Mouse (Mus musculus): ENCODE measurements around the gene Brwd1. TPM values are rescaled to one million over a fixed set of nuclear protein-coding genes. Genes with fewer than 3 reads are reported as not detected.
"Not testable (repeated sequence)": the region's sequence is repeated elsewhere in the genome, so short reads cannot be mapped to it uniquely, and the experiment has no call there.

Gene Brwd1
- total RNA-seq (2021), result 10 to 100 TPM; 60.7 to 62.5 TPM
- long read RNA-seq, experiment 1, transcript Brwd1-203 (5 exons, 2,382 nt), result major isoform, 13 of 15 reads
- long read RNA-seq, experiment 1, partial matches to known transcripts, result 0 of 15 reads
- long read RNA-seq, experiment 1, other reads (novel, unspliced or antisense), result 2 of 15 reads
- long read RNA-seq, experiment 2, transcript Brwd1-203 (5 exons, 2,382 nt), result major isoform, 55 of 69 reads
- long read RNA-seq, experiment 2, partial matches to known transcripts, result 7 of 69 reads
- long read RNA-seq, experiment 2, other reads (novel, unspliced or antisense), result 7 of 69 reads

GRCm38 (mm10) chr16:96082301-96083178 is at the start of gene Brwd1:
Gene Brwd1, minus strand, starts transcription at chr16:96082526.
- peak; percentile 85 to 86 for DNase-seq (ENCODE audit: low spot score in 2 of 2)

GRCm38 (mm10) chr16:96128466-96128865 is 46.1 kb upstream of the Brwd1 start:
- DNase-seq (ENCODE audit: low spot score in 2 of 2), result no peak

GRCm38 (mm10) chr16:96127657-96128344 is 45.5 kb upstream of the Brwd1 start, which contains the start of gene Hmgn1:
Gene Hmgn1, minus strand, starts transcription at chr16:96127729.
- peak; percentile 91 to 93 for DNase-seq (ENCODE audit: low spot score in 2 of 2)

GRCm38 (mm10) chr16:96127288-96127656 is 44.9 kb upstream of the Brwd1 start:
- DNase-seq (ENCODE audit: low spot score in 2 of 2), result no peak

GRCm38 (mm10) chr16:96126684-96127171 is 44.4 kb upstream of the Brwd1 start:
- DNase-seq (ENCODE audit: low spot score in 2 of 2), result peak; percentile 29 to 38

- no peak for DNase-seq (ENCODE audit: low spot score in 2 of 2)
Observed at GRCm38 (mm10) chr16:96120022-96120623, 37.8 kb upstream of the Brwd1 start.

- DNase-seq (ENCODE audit: low spot score in 2 of 2), result no peak
Observed at GRCm38 (mm10) chr16:96114729-96115128, 32.4 kb upstream of the Brwd1 start.

GRCm38 (mm10) chr16:96112769-96113168 is 30.4 kb upstream of the Brwd1 start:
- DNase-seq (ENCODE audit: low spot score in 2 of 2), result no peak

GRCm38 (mm10) chr16:96110655-96111345 is 28.5 kb upstream of the Brwd1 start:
- DNase-seq (ENCODE audit: low spot score in 2 of 2), result no peak

- no peak for DNase-seq (ENCODE audit: low spot score in 2 of 2)
Observed at GRCm38 (mm10) chr16:96109673-96110072, 27.3 kb upstream of the Brwd1 start.

- DNase-seq (ENCODE audit: low spot score in 2 of 2), result no peak
Observed at GRCm38 (mm10) chr16:96103036-96103435, 20.7 kb upstream of the Brwd1 start.

GRCm38 (mm10) chr16:96097811-96098210 is 15.5 kb upstream of the Brwd1 start:
- DNase-seq (ENCODE audit: low spot score in 2 of 2), result not testable (repeated sequence)

GRCm38 (mm10) chr16:96095966-96096365 is 13.6 kb upstream of the Brwd1 start:
- DNase-seq (ENCODE audit: low spot score in 2 of 2), result no peak

- no peak for DNase-seq (ENCODE audit: low spot score in 2 of 2)
Observed at GRCm38 (mm10) chr16:96091515-96092504, 9.5 kb upstream of the Brwd1 start.

GRCm38 (mm10) chr16:96088120-96088519 is 5.8 kb upstream of the Brwd1 start:
- no peak for DNase-seq (ENCODE audit: low spot score in 2 of 2)

GRCm38 (mm10) chr16:96087436-96087835 is 5.1 kb upstream of the Brwd1 start:
- no peak for DNase-seq (ENCODE audit: low spot score in 2 of 2)

- no peak for DNase-seq (ENCODE audit: low spot score in 2 of 2)
Observed at GRCm38 (mm10) chr16:96087001-96087400, 4.7 kb upstream of the Brwd1 start.

- DNase-seq (ENCODE audit: low spot score in 2 of 2), result no peak
Observed at GRCm38 (mm10) chr16:96085597-96085996, 3.3 kb upstream of the Brwd1 start.

GRCm38 (mm10) chr16:96083179-96083646 is 887 bp upstream of the Brwd1 start:
- peak in 1 of 2 experiments; percentile 31 for DNase-seq (ENCODE audit: low spot score in 2 of 2)
